ENCODE assay signal across 17 mouse cellular contexts in the genomic region with DNA sequence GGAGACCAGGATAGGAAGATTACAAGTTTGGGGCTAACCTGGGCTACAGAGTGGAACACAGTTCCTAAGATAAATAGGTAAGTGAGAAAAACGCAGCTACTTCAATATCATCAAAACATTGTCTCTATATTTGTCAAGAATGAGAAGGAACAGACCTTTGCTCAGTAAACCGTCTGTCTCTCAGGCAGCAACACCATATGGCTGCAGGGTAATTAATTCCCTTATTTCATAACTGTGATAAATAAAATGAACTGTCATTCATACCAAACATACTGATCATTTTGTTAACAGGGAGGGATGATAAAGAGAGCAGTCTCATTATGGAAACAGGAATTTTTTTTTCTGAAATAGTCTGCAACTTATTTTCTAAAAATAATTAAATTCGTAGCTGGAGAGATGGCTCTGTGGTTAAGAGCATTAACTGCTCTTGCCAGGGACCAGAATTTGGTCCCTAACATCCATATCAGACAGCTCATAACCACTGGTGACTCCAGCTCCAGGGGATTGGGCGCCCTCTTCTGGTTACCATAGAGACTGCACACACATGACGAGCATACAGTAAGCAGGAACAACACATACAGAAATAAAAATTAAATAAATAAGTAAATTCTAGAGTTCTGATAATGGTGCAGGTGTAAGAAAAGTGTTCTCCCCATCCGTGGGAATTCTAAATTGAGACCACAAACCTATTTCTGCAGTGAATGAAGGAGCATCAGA. TPM values are rescaled to one million over a fixed set of nuclear protein-coding genes. Genes with fewer than 3 reads are reported as not detected.
DNase-seq lines count a peak whose midpoint lies in the region; ATAC-seq and TF ChIP-seq lines count a peak whose summit lies in the region.
"Had no signal": no experiment of that assay in that cellular context is flagged by ENCODE, and none has a peak within 500 bp of the region (broad histone marks: within the 10 kb centered on the region; RNA-seq: fewer than 3 reads in every experiment).

No protein-coding gene starts in this region.

- POLR2A ChIA-PET in Patski (lab: Charles Lee): no interaction called here

- in situ Hi-C loops in Patski (cut with MboI; ENCODE audit: low pct_unique_long_range_greater_than_20kb): loop anchor here (25.0 kb wide), 1 partner anchor 539 kb away; no protein-coding TSS in a partner anchor

- CTCF ChIA-PET in Patski (lab: Charles Lee): interaction anchor here (1.1 to 1.6 kb wide), 3 partner anchors 9 to 53 kb away, joined by 3 to 4 read pairs (median 4); no protein-coding TSS in a partner anchor

- TF ChIP-seq CTCF in ES-Bruce4 (IDR thresholded peaks at IDR 0.05; ENCODE audit: low read depth, low read length) (peak; percentile 32), Patski (IDR thresholded peaks at IDR 0.05) (peak; percentile 42)

- H3K9ac ChIP-seq in liver, embryonic 11.5 days (ENCODE audit: low read depth, low read length): no peak overlapping the region
- no peak overlapping the region for H3K9ac ChIP-seq in ES-Bruce4 (ENCODE audit: low read depth, poor library complexity, severe bottlenecking)
- H3K9ac ChIP-seq: heart, embryonic 12.5 days; hindbrain, embryonic 12.5 days; kidney, embryonic 15.5 days; limb, embryonic 13.5 days had no signal

- H3K9me3 ChIP-seq in liver, embryonic 11.5 days (ENCODE audit: control insufficient read depth, low read length): no peaks in the 10 kb centered on the region
- no peaks in the 10 kb centered on the region for H3K9me3 ChIP-seq in ES-Bruce4 (replicated peaks; ENCODE audit: control insufficient read depth, insufficient read depth, low read length, poor library complexity, severe bottlenecking)
- H3K9me3 ChIP-seq: heart, embryonic 12.5 days; hindbrain, embryonic 12.5 days; kidney, embryonic 15.5 days; limb, embryonic 13.5 days had no signal

- no peak overlapping the region for H3K4me2 ChIP-seq in liver, embryonic 11.5 days
- H3K4me2 ChIP-seq: heart, embryonic 12.5 days; hindbrain, embryonic 12.5 days; kidney, embryonic 15.5 days; limb, embryonic 13.5 days; midbrain, embryonic 11.5 days had no signal

- ATAC-seq in liver, embryonic 11.5 days (replicated peaks; ENCODE audit: low FRiP score): no peak
- ATAC-seq in Patski: no peak
- ATAC-seq in megakaryocyte progenitor cell, adult 5-6 weeks (replicated peaks; ENCODE audit: poor library complexity): peak; percentile 69; the same call in 1 of the 2 replicates
- ATAC-seq in megakaryocyte, adult 5-6 weeks (ENCODE audit: poor library complexity, severe bottlenecking): no peak

- 72% methylated on average over 6 of the region's 6 CpGs for WGBS in liver, embryonic 11.5 days

- TF ChIP-seq POLR2A in ES-Bruce4 (IDR thresholded peaks at IDR 0.05; ENCODE audit: insufficient read depth, low read length): no peak

- no peak overlapping the region for H3K4me3 ChIP-seq in liver, embryonic 11.5 days (ENCODE audit: low read depth, low read length)
- no peak overlapping the region for H3K4me3 ChIP-seq in ES-Bruce4 (ENCODE audit: low read depth, low read length)
- H3K4me3 ChIP-seq: heart, embryonic 12.5 days; hindbrain, embryonic 12.5 days; kidney, embryonic 15.5 days; limb, embryonic 13.5 days had no signal

- TF ChIP-seq EP300 in ES-Bruce4 (IDR thresholded peaks at IDR 0.05; ENCODE audit: insufficient read depth, low read depth, low read length): no peak

- peak; percentile 6 for DNase-seq in liver
- no peak for DNase-seq in liver, embryonic 11.5 days (ENCODE audit: low spot score)
- DNase-seq in Patski (ENCODE audit: low read depth, low spot score): no peak
- DNase-seq in retina, postnatal 1 day: no peak
- DNase-seq: adrenal gland, postnatal 10 days; cerebellum, adult 11 months had no signal

- H3K27me3 ChIP-seq in liver, embryonic 11.5 days (replicated peaks; ENCODE audit: control insufficient read depth, insufficient read depth, low read length): no peaks in the 10 kb centered on the region
- H3K27me3 ChIP-seq in ES-Bruce4 (ENCODE audit: control insufficient read depth, insufficient read depth, low read length, poor library complexity, severe bottlenecking) (no peaks in the 10 kb centered on the region; the same call in 1 of the 2 replicates), Patski (peaks cover 10% of the 10 kb centered on the region)
- H3K27me3 ChIP-seq: heart, embryonic 12.5 days; hindbrain, embryonic 12.5 days; kidney, embryonic 15.5 days; limb, embryonic 13.5 days had no signal

- H3K27ac ChIP-seq in liver, embryonic 11.5 days (ENCODE audit: low read depth, low read length): no peak overlapping the region
- H3K27ac ChIP-seq in ES-Bruce4 (ENCODE audit: insufficient read depth, low read length): no peak overlapping the region
- H3K27ac ChIP-seq: hindbrain, embryonic 12.5 days; kidney, embryonic 15.5 days; limb, embryonic 13.5 days had no signal

- H3K4me1 ChIP-seq in liver, embryonic 11.5 days (replicated peaks; ENCODE audit: control insufficient read depth, insufficient read depth, low read length): no peaks in the 10 kb centered on the region
- H3K4me1 ChIP-seq in ES-Bruce4 (ENCODE audit: control insufficient read depth, insufficient read depth, low read length): no peaks in the 10 kb centered on the region
- H3K4me1 ChIP-seq: heart, embryonic 12.5 days; hindbrain, embryonic 12.5 days; kidney, embryonic 15.5 days; limb, embryonic 13.5 days had no signal

- H3K36me3 ChIP-seq in liver, embryonic 11.5 days (ENCODE audit: control insufficient read depth, insufficient read depth, low read length): no peaks in the 10 kb centered on the region
- no peaks in the 10 kb centered on the region for H3K36me3 ChIP-seq in ES-Bruce4 (ENCODE audit: control insufficient read depth, insufficient read depth, low read length, poor library complexity, severe bottlenecking)
- H3K36me3 ChIP-seq: heart, embryonic 12.5 days; hindbrain, embryonic 12.5 days; kidney, embryonic 15.5 days; limb, embryonic 13.5 days had no signal

RNA-seq across cellular contexts. Expression of gene Ucn3, which starts 6.2 kb away (rescaled TPM):
- not detected in 2 replicates for polyA plus RNA-seq in liver, embryonic 11.5 days (2014; fragmentation: Nextera tagmentation; extraction: Ambion mirVana)
- polyA plus RNA-seq in ES-Bruce4 (2011; ENCODE audit: insufficient read depth, insufficient read length, low read depth, missing spikeins): not detected in 2 replicates
- polyA plus RNA-seq in Patski (2021): not detected
- total RNA-seq in megakaryocyte progenitor cell, adult 5-6 weeks (2015): not detected in 2 replicates
- not detected in 2 replicates for total RNA-seq in megakaryocyte progenitor cell, adult 5-6 weeks (2017)
- not detected in 2 replicates for total RNA-seq in megakaryocyte, adult 5-6 weeks (2015)
- total RNA-seq in megakaryocyte, adult 5-6 weeks (2017): not detected in 2 replicates
- total RNA-seq: adrenal gland, postnatal 10 days; gastrocnemius, adult 8-10 months had no signal
- polyA plus RNA-seq: heart, embryonic 12.5 days; hindbrain, embryonic 12.5 days; kidney, embryonic 15.5 days; lung, embryonic 16.5 days; midbrain, embryonic 11.5 days had no signal

RNA-seq across cellular contexts. Expression of gene Tubal3, which starts 33.3 kb away (rescaled TPM):
- polyA plus RNA-seq in liver, embryonic 11.5 days (2014; fragmentation: Nextera tagmentation; extraction: Ambion mirVana): not detected in 2 replicates
- polyA plus RNA-seq in ES-Bruce4 (2011; ENCODE audit: insufficient read depth, insufficient read length, low read depth, missing spikeins): not detected in 2 replicates
- polyA plus RNA-seq in Patski (2021): not detected
- not detected in 2 replicates for total RNA-seq in megakaryocyte progenitor cell, adult 5-6 weeks (2015)
- total RNA-seq in megakaryocyte progenitor cell, adult 5-6 weeks (2017): not detected in 2 replicates
- not detected in 2 replicates for total RNA-seq in megakaryocyte, adult 5-6 weeks (2015)
- not detected in 2 replicates for total RNA-seq in megakaryocyte, adult 5-6 weeks (2017)
- total RNA-seq: adrenal gland, postnatal 10 days; gastrocnemius, adult 8-10 months; left cerebral cortex, adult 18-20 months had no signal
- polyA plus RNA-seq: heart, embryonic 12.5 days; hindbrain, embryonic 12.5 days; kidney, embryonic 15.5 days; limb, embryonic 13.5 days; lung, embryonic 16.5 days; midbrain, embryonic 11.5 days had no signal

RNA-seq across cellular contexts. Expression of gene Net1, which starts 33.3 kb away (rescaled TPM):
- polyA plus RNA-seq in liver, embryonic 11.5 days (2014; fragmentation: Nextera tagmentation; extraction: Ambion mirVana): 95.0 and 103 TPM in 2 replicates
- polyA plus RNA-seq in ES-Bruce4 (2011; ENCODE audit: insufficient read depth, insufficient read length, low read depth, missing spikeins) (64.7 and 71.6 TPM in 2 replicates), Patski (2021) (319 TPM)
- 34.2 and 37.4 TPM in 2 replicates for total RNA-seq in megakaryocyte progenitor cell, adult 5-6 weeks (2015)
- total RNA-seq in megakaryocyte progenitor cell, adult 5-6 weeks (2017): 83.5 and 102 TPM in 2 replicates
- 31.1 and 38.0 TPM in 2 replicates for total RNA-seq in megakaryocyte, adult 5-6 weeks (2015)
- 81.2 and 102 TPM in 2 replicates for total RNA-seq in megakaryocyte, adult 5-6 weeks (2017)
